Mouse (Mus musculus) G1E (cell line): ENCODE data around the gene Rnf216.

Experiments used
- CTCF ChIP-seq: IDR thresholded peaks from 2 replicates; pipeline ENCODE4 v1.5.1; 2012; ENCODE audit warnings: low read depth, low read length, inconsistent platforms, mixed read lengths
- GATA1 ChIP-seq: IDR thresholded peaks from 2 replicates; pipeline ENCODE4 v1.6.1; 2012; ENCODE audit warnings: borderline replicate concordance, low read length, inconsistent platforms, mixed read lengths
- GATA2 ChIP-seq: IDR thresholded peaks from 2 replicates; pipeline ENCODE4 v1.6.1; 2012; ENCODE audit warnings: low read depth, low read length, inconsistent platforms, borderline replicate concordance
- POLR2AphosphoS5 ChIP-seq: IDR thresholded peaks from 2 replicates; pipeline ENCODE4 v1.6.1; 2012; ENCODE audit warnings: low read depth, low read length, inconsistent platforms; ENCODE audit not compliant: insufficient replicate concordance
- TAL1 ChIP-seq: conservative IDR thresholded peaks from 2 replicates; pipeline ENCODE4 v1.6.1; 2012; ENCODE audit warnings: low read depth, low read length, inconsistent platforms, mixed read lengths

DNA sequence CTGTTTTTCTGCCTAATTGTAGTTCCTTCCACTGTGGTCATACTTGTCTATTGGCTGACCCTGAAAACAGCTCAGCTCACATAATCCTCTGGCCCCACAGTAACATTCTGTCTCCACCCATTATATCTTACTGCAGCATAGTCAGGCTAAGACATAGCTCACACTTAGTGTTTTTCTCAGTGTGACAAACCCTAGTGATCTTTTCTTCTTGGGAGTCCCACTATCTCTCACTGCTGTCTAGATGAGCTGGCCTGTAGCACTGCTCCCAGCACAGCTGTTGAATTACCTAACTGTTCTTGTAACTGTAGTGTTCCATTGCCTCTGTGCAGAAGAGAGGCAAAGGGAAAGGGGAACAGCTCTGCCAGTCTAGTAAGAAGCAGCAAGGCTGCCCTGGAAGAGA is 53.6 kb downstream of the Rnf216 start:
- TF ChIP-seq CTCF (no peak), GATA1 (no peak), TAL1 (no peak), POLR2AphosphoS5 (no peak), GATA2 (no peak)
